Mouse (Mus musculus) lung, adult 2 months (tissue): Measurements from ENCODE around the gene Rhno1.

Experiments
- CTCF ChIP-seq: fragments of 200-500 bp; IDR thresholded peaks from 2 replicates; pipeline ENCODE4 v1.5.1; 2011; ENCODE audit warnings: mild to moderate bottlenecking, low read length, control low read depth; ENCODE audit not compliant: insufficient read depth
- POLR2A ChIP-seq: fragments of 200-500 bp; IDR thresholded peaks from 2 replicates; pipeline ENCODE4 v1.6.1; 2011; ENCODE audit warnings: low read depth, mild to moderate bottlenecking, control low read depth, low read length, borderline replicate concordance; ENCODE audit errors: extremely low read depth

DNA sequence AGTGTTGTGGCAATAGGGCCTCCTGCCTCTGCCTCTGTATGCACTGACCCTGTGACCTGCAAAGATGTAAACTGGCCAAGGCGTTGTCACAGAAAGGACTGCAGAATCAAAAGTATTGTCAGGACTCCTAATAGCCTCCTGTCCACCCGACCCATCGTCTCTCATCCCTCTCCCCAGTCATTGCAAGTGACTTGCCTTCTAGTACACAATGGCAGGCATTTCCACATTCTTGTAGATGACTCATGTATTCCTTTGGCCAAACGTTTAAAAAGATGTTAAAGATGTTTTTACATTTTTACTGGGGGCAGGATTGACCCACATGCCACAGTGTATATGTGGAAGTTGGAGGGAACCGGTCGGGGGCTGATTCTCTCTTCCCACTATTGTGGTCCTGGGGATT is 2.0 kb upstream of the Rhno1 start:
- no peak for TF ChIP-seq POLR2A
- TF ChIP-seq CTCF, result no peak
